Mouse (Mus musculus): ENCODE measurements around the gene Tmem161a. TPM values are rescaled to one million over a fixed set of nuclear protein-coding genes. Genes with fewer than 3 reads are reported as not detected.

Tmem161a gene
- total RNA-seq, 1 experiment = 73.9 TPM

GRCm38 (mm10) chr8:70163316-70163715 is 8.8 kb upstream of the Tmem161a start:
- Histone ChIP-seq H3K27ac (ENCODE audit: insufficient read depth, low read depth, low read length, poor library complexity, severe bottlenecking) (no peak overlapping the region), H3K36me3 (ENCODE audit: control insufficient read depth, insufficient read depth, low read length, poor library complexity, severe bottlenecking) (no peaks in the 10 kb centered on the region), H3K4me1 (ENCODE audit: control insufficient read depth in 2 of 2, insufficient read depth in 2 of 2, low read length in 2 of 2, poor library complexity in 1 of 2) (peaks cover 4 to 14% of the 10 kb centered on the region in 2 experiments), H3K4me3 (ENCODE audit: insufficient read depth in 1 of 2, low read depth in 1 of 2, low read length in 2 of 2, poor library complexity in 1 of 2, severe bottlenecking in 1 of 2) (no peak overlapping the region), H3K9ac (ENCODE audit: insufficient read depth, low read depth, low read length, poor library complexity, severe bottlenecking) (no peak overlapping the region), H3K9me3 (ENCODE audit: control insufficient read depth, insufficient read depth, low read depth, low read length) (no peaks in the 10 kb centered on the region)
- in situ Hi-C loops (cut with MboI; ENCODE audit: low sequenced_read_pairs in 2 of 2, unreplicated experiment in 2 of 2) = no loop called here
- TF ChIP-seq HCFC1 (IDR thresholded peaks at IDR 0.05; ENCODE audit: borderline replicate concordance, insufficient read depth, low read length) = no peak
- TF ChIP-seq ZNF384 (IDR thresholded peaks at IDR 0.05; ENCODE audit: low read depth, low read length) = no peak
- no peak for TF ChIP-seq MAFK (IDR thresholded peaks at IDR 0.05; ENCODE audit: insufficient read depth, low read depth, low read length)
- no peak for TF ChIP-seq CHD2 (IDR thresholded peaks at IDR 0.05; ENCODE audit: low read depth, low read length)
- no peak for TF ChIP-seq ZC3H11A (IDR thresholded peaks at IDR 0.05; ENCODE audit: borderline replicate concordance, low read depth, low read length)
- no peak for DNase-seq (ENCODE audit: low read depth, low spot score)

DNA sequence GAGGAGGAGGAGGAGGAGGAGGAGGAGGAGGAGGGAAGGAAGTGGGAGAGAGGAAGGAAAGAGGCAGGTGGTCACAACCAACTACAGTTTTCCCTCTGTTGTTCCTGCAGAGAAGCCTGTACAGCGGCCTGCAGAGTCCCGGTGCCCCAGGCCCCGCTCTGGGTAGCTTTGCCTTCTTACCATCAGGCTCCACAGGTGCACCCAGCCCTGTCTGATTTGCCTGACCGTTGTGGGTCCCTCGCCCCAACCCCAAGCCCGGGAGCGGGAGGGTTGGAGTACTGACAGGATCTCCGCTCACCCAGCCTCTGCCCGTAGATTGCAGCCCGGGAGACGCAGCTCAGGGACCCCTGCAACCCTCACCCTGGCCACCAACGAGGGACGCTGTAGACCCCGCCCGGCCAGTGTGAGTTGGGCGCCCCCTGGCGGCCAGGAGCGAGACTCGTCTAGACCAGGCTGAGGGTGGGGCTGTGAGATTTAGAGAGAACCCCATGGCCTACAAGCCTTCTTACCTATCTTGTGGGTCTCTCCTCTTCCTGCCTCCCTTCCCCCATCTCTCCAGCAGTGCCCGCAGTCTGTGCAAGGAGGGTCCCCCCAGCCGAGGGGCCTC is 5.5 kb upstream of the Tmem161a start:
- Histone ChIP-seq H3K4me1 (ENCODE audit: control insufficient read depth in 2 of 2, insufficient read depth in 2 of 2, low read length in 2 of 2, poor library complexity in 1 of 2) (peaks cover 1 to 8% of the 10 kb centered on the region in 2 experiments; a peak in 1 of 4 replicates), H3K9me3 (ENCODE audit: control insufficient read depth, insufficient read depth, low read depth, low read length) (no peaks in the 10 kb centered on the region), H3K4me3 (ENCODE audit: insufficient read depth in 1 of 2, low read depth in 1 of 2, low read length in 2 of 2, poor library complexity in 1 of 2, severe bottlenecking in 1 of 2) (peak overlapping the region; percentile 24 to 52; a peak in 3 of 4 replicates), H3K36me3 (ENCODE audit: control insufficient read depth, insufficient read depth, low read length, poor library complexity, severe bottlenecking) (no peaks in the 10 kb centered on the region), H3K9ac (ENCODE audit: insufficient read depth, low read depth, low read length, poor library complexity, severe bottlenecking) (no peak overlapping the region), H3K27ac (ENCODE audit: insufficient read depth, low read depth, low read length, poor library complexity, severe bottlenecking) (no peak overlapping the region)
- in situ Hi-C loops (cut with MboI; ENCODE audit: low sequenced_read_pairs in 2 of 2, unreplicated experiment in 2 of 2) = no loop called here
- TF ChIP-seq ZNF384 (IDR thresholded peaks at IDR 0.05; ENCODE audit: low read depth, low read length) (0 out of 2 replicates have a peak, but pooled peaks have one; percentile 22), MAFK (IDR thresholded peaks at IDR 0.05; ENCODE audit: insufficient read depth, low read depth, low read length) (no peak), CHD2 (IDR thresholded peaks at IDR 0.05; ENCODE audit: low read depth, low read length) (no peak), ZC3H11A (IDR thresholded peaks at IDR 0.05; ENCODE audit: borderline replicate concordance, low read depth, low read length) (peak; percentile 37; the same call in 1 of the 2 replicates), HCFC1 (IDR thresholded peaks at IDR 0.05; ENCODE audit: borderline replicate concordance, insufficient read depth, low read length) (no peak)
- peak; percentile 59 for DNase-seq (ENCODE audit: low read depth, low spot score)

- H3K27ac ChIP-seq (ENCODE audit: insufficient read depth, low read depth, low read length, poor library complexity, severe bottlenecking) = no peak overlapping the region
- no peak overlapping the region for H3K4me3 ChIP-seq (ENCODE audit: insufficient read depth in 1 of 2, low read depth in 1 of 2, low read length in 2 of 2, poor library complexity in 1 of 2, severe bottlenecking in 1 of 2)
- TF ChIP-seq HCFC1 (IDR thresholded peaks at IDR 0.05; ENCODE audit: borderline replicate concordance, insufficient read depth, low read length) (no peak), MAFK (IDR thresholded peaks at IDR 0.05; ENCODE audit: insufficient read depth, low read depth, low read length) (no peak), CHD2 (IDR thresholded peaks at IDR 0.05; ENCODE audit: low read depth, low read length) (no peak), ZC3H11A (IDR thresholded peaks at IDR 0.05; ENCODE audit: borderline replicate concordance, low read depth, low read length) (no peak), ZNF384 (IDR thresholded peaks at IDR 0.05; ENCODE audit: low read depth, low read length) (no peak)
- in situ Hi-C loops (cut with MboI; ENCODE audit: low sequenced_read_pairs in 2 of 2, unreplicated experiment in 2 of 2) = no loop called here
- H3K9me3 ChIP-seq (ENCODE audit: control insufficient read depth, insufficient read depth, low read depth, low read length) = no peaks in the 10 kb centered on the region
- no peak overlapping the region for H3K9ac ChIP-seq (ENCODE audit: insufficient read depth, low read depth, low read length, poor library complexity, severe bottlenecking)
- peaks cover 3% of the 10 kb centered on the region; the same call in 1 of the 2 replicates for H3K36me3 ChIP-seq (ENCODE audit: control insufficient read depth, insufficient read depth, low read length, poor library complexity, severe bottlenecking)
- DNase-seq (ENCODE audit: low read depth, low spot score) = no peak
- H3K4me1 ChIP-seq (ENCODE audit: control insufficient read depth in 2 of 2, insufficient read depth in 2 of 2, low read length in 2 of 2, poor library complexity in 1 of 2) = peaks cover 1 to 13% of the 10 kb centered on the region in 2 experiments; a peak in 2 of 4 replicates
These were observed 2.0 kb upstream of the Tmem161a start for GRCm38 (mm10) chr8:70170116-70170515.

DNA sequence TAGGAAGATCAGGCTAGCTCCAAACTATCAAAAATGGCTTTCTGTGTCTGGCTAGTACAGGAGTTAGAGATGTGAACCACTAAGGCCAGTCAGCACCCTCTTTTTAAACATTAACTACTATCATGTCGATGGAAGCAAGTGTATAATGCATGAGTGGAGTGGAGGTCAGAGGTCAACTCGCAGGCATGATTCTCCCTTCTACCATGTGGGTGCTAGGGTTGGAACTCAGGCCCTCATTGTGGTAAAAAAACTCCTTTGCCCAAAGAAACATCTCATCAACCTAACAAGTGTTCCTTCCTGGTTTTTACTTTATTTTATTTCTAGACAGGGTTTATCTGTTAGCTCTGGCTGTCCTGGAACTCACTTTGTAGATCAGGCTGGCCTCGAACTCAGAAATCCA is 1.4 kb upstream of the Tmem161a start:
- H3K4me3 ChIP-seq (ENCODE audit: insufficient read depth in 1 of 2, low read depth in 1 of 2, low read length in 2 of 2, poor library complexity in 1 of 2, severe bottlenecking in 1 of 2) = no peak overlapping the region
- H3K4me1 ChIP-seq (ENCODE audit: control insufficient read depth in 2 of 2, insufficient read depth in 2 of 2, low read length in 2 of 2, poor library complexity in 1 of 2) = peaks cover 1 to 11% of the 10 kb centered on the region in 2 experiments; a peak in 2 of 4 replicates
- no peak for DNase-seq (ENCODE audit: low read depth, low spot score)
- TF ChIP-seq ZC3H11A (IDR thresholded peaks at IDR 0.05; ENCODE audit: borderline replicate concordance, low read depth, low read length) (no peak), HCFC1 (IDR thresholded peaks at IDR 0.05; ENCODE audit: borderline replicate concordance, insufficient read depth, low read length) (no peak), MAFK (IDR thresholded peaks at IDR 0.05; ENCODE audit: insufficient read depth, low read depth, low read length) (no peak), ZNF384 (IDR thresholded peaks at IDR 0.05; ENCODE audit: low read depth, low read length) (no peak), CHD2 (IDR thresholded peaks at IDR 0.05; ENCODE audit: low read depth, low read length) (no peak)
- peaks cover 3% of the 10 kb centered on the region; the same call in 1 of the 2 replicates for H3K36me3 ChIP-seq (ENCODE audit: control insufficient read depth, insufficient read depth, low read length, poor library complexity, severe bottlenecking)
- no peak overlapping the region for H3K9ac ChIP-seq (ENCODE audit: insufficient read depth, low read depth, low read length, poor library complexity, severe bottlenecking)
- no peaks in the 10 kb centered on the region for H3K9me3 ChIP-seq (ENCODE audit: control insufficient read depth, insufficient read depth, low read depth, low read length)
- in situ Hi-C loops (cut with MboI; ENCODE audit: low sequenced_read_pairs in 2 of 2, unreplicated experiment in 2 of 2) = no loop called here
- H3K27ac ChIP-seq (ENCODE audit: insufficient read depth, low read depth, low read length, poor library complexity, severe bottlenecking) = no peak overlapping the region
